In the genomic region with DNA sequence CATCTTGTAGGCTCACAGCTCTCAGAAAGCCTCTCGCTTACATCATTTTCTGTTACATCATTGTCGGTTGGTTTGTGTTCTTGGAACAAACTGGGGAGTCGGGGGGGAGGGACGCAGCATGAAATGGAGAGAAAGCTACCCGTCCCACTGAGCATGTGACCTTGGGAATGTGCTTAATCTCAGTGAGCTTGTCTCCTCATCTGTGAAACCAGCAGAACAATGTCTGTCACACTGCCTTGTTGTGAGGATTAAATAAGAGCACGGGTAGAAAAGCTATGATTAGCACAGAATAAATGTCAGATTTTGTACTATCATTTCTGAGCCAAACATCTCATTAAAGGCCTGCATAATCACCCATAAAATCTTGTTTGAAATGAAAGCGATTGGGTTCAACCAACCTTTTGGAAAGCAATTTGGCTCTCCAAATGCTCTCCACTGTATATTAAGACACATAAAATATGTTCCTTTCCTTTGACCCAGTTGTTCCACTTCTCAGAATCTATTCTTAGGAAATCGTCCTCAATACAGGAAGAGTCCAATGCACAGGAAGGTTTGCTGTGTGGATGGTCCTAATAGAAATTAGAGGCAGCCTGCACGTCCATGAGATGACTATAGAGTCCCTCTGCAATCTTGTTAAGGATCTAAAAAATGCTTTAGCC, we compare ENCODE assay signal across 14 mouse cellular contexts.
DNase-seq lines count a peak whose midpoint lies in the region; ATAC-seq and TF ChIP-seq lines count a peak whose summit lies in the region.
"Had no signal": no experiment of that assay in that cellular context is flagged by ENCODE, and none has a peak within 500 bp of the region (broad histone marks: within the 10 kb centered on the region; RNA-seq: fewer than 3 reads in every experiment).

No protein-coding gene starts in this region.

- H3K9me3 ChIP-seq in stomach, postnatal 0 days (ENCODE audit: control insufficient read depth, low read length): no peaks in the 10 kb centered on the region
- H3K9me3 ChIP-seq: heart, embryonic 10.5 days; midbrain, embryonic 10.5 days; neural tube, embryonic 13.5 days had no signal

- H3K36me3 ChIP-seq in heart, adult 2 months (ENCODE audit: control insufficient read depth, insufficient read depth, low read length): no peaks in the 10 kb centered on the region
- no peaks in the 10 kb centered on the region for H3K36me3 ChIP-seq in stomach, postnatal 0 days (ENCODE audit: control insufficient read depth, insufficient read depth, low read length)
- H3K36me3 ChIP-seq: neural tube, embryonic 13.5 days had no signal

- TF ChIP-seq EP300 in heart, adult 2 months (IDR thresholded peaks at IDR 0.05; ENCODE audit: insufficient read depth, low read depth, low read length): no peak
- TF ChIP-seq EP300 in stomach, postnatal 0 days (optimal IDR thresholded peaks at IDR 0.05): no peak

- intact Hi-C loops in heart, adult 2 months (cut with DNase I): loop anchor here (5.0 kb wide), 1 partner anchor 194 kb away; a partner anchor contains a TSS

- 0 out of 2 replicates have a peak overlapping the region, but pooled peaks have one; percentile 24 for H3K27ac ChIP-seq in heart, adult 2 months
- H3K27ac ChIP-seq in stomach, postnatal 0 days (replicated peaks): no peak overlapping the region
- H3K27ac ChIP-seq: heart, embryonic 10.5 days; midbrain, embryonic 10.5 days; neural tube, embryonic 13.5 days had no signal

- H3K4me2 ChIP-seq in stomach, postnatal 0 days (replicated peaks; ENCODE audit: low read depth): no peak overlapping the region
- H3K4me2 ChIP-seq: liver, embryonic 11.5 days; neural tube, embryonic 13.5 days had no signal

- H3K4me3 ChIP-seq in heart, adult 2 months: no peak overlapping the region
- no peak overlapping the region for H3K4me3 ChIP-seq in stomach, postnatal 0 days (ENCODE audit: low read depth, low read length)
- H3K4me3 ChIP-seq: heart, embryonic 10.5 days; midbrain, embryonic 10.5 days; neural tube, embryonic 13.5 days had no signal

- DNase-seq in adrenal gland, postnatal 14 days: peak; percentile 20
- DNase-seq in adrenal gland, adult 2 months: no peak
- DNase-seq in heart, adult 2 months: peak in 1 of 2 experiments; percentile 4
- no peak for DNase-seq in heart, postnatal 4 days
- DNase-seq in retina, postnatal 1 day: peak; percentile 33
- no peak for DNase-seq in retina, embryonic 14.5 days (ENCODE audit: low spot score)
- DNase-seq in skeletal muscle tissue, adult 2 months (ENCODE audit: low read depth, low spot score): peak; percentile 21
- no peak for DNase-seq in stomach, postnatal 0 days (ENCODE audit: low spot score)
- DNase-seq: kidney, postnatal 4 days had no signal

- H3K4me1 ChIP-seq in heart, adult 2 months (ENCODE audit: control insufficient read depth, insufficient read depth, low read length): peaks cover 6% of the 10 kb centered on the region
- no peaks in the 10 kb centered on the region for H3K4me1 ChIP-seq in stomach, postnatal 0 days (replicated peaks; ENCODE audit: control insufficient read depth, insufficient read depth)
- H3K4me1 ChIP-seq: neural tube, embryonic 13.5 days had no signal

- H3K27me3 ChIP-seq in heart, adult 2 months (ENCODE audit: control insufficient read depth, insufficient read depth, low read length): no peaks in the 10 kb centered on the region
- no peaks in the 10 kb centered on the region for H3K27me3 ChIP-seq in stomach, postnatal 0 days (ENCODE audit: control insufficient read depth, insufficient read depth, low read length)
- H3K27me3 ChIP-seq: neural tube, embryonic 13.5 days had no signal

- ATAC-seq in stomach, postnatal 0 days (ENCODE audit: low FRiP score, low TSS enrichment): no peak; the same call in 1 of the 2 replicates
- ATAC-seq: inflammation-experienced regulatory T-cells, adult 6 months had no signal

- TF ChIP-seq POLR2A in heart, adult 2 months (IDR thresholded peaks at IDR 0.05; ENCODE audit: insufficient read depth, low read depth, low read length): no peak

- 59% methylated on average over 9 of the region's 9 CpGs for WGBS in heart, adult 2 months
- WGBS in stomach, postnatal 0 days: 66% methylated on average over 9 of the region's 9 CpGs

- no peak overlapping the region for H3K9ac ChIP-seq in heart, adult 2 months (ENCODE audit: low read depth, low read length)
- no peak overlapping the region for H3K9ac ChIP-seq in stomach, postnatal 0 days (ENCODE audit: low read length)
- H3K9ac ChIP-seq: neural tube, embryonic 13.5 days had no signal

- no peak for TF ChIP-seq CTCF in heart, adult 2 months (IDR thresholded peaks at IDR 0.05)
- no peak for TF ChIP-seq CTCF in stomach, postnatal 0 days (IDR thresholded peaks at IDR 0.05; ENCODE audit: low read depth)

- H3K79me2 ChIP-seq in heart, adult 2 months (replicated peaks; ENCODE audit: control insufficient read depth, insufficient read depth, low read length): no peaks in the 10 kb centered on the region

Comparison
In these comparisons a context has a peak if more than half of its experiments do, and no peak if none do; other contexts are left out.
1. DNase-seq: peak in adrenal gland, postnatal 14 days (single experiment), retina, postnatal 1 day (single experiment) and skeletal muscle tissue, adult 2 months (single experiment); none in adrenal gland, adult 2 months (single experiment), heart, postnatal 4 days (single experiment), retina, embryonic 14.5 days (single experiment) and stomach, postnatal 0 days (single experiment).